Mouse (Mus musculus) macrophage (primary cell): ENCODE measurements around the gene Rnf169. TPM values are rescaled to one million over a fixed set of nuclear protein-coding genes. Genes with fewer than 3 reads are reported as not detected.
"Not testable (repeated sequence)": the region's sequence is repeated elsewhere in the genome, so short reads cannot be mapped to it uniquely, and the experiment has no call there.

ENCODE experiments used
- H3K27ac ChIP-seq: fragments of 350-480 bp; formaldehyde crosslinking; 2 replicates; pipeline ENCODE4 v1.9.0; 2021
- H3K36me3 ChIP-seq: fragments of 350-480 bp; formaldehyde crosslinking; 2 replicates; pipeline ENCODE4 v1.9.0; 2021; ENCODE audit errors: inconsistent target
- H3K4me3 ChIP-seq: fragments of 350-480 bp; formaldehyde crosslinking; 2 replicates; pipeline ENCODE4 v1.9.0; 2021; ENCODE audit errors: inconsistent target
- H3K79me2 ChIP-seq: fragments of 350-480 bp; formaldehyde crosslinking; 2 replicates; pipeline ENCODE4 v1.9.0; 2021; ENCODE audit errors: inconsistent target
- WGBS: methylation state at CpG from one replicate; pipeline ENCODE4 v1.1.7; 2026; ENCODE audit warnings: inconsistent platforms; ENCODE audit not compliant: missing documents; 5-methylcytosine and 5-hydroxymethylcytosine counted together
- polyA plus RNA-seq: library from polyadenylated mRNA; stranded (reverse); fragments of 250-400 nt; gene quantifications from 3 replicates; pipeline ENCODE4 v1.2.4, GENCODE M21; 2018; ENCODE audit warnings: inconsistent platforms

Gene Rnf169
- polyA plus RNA-seq, 1 experiment from 2014 or later = 10.4 TPM

GRCm38 (mm10) chr7:99990990-99991707, 10.9 kb upstream of the Rnf169 start:
- WGBS = 98% methylated on average over 6 of the region's 8 CpGs
- Histone ChIP-seq H3K27ac (no peak overlapping the region), H3K4me3 (no peak overlapping the region), H3K36me3 (no peaks in the 10 kb centered on the region), H3K79me2 (no peaks in the 10 kb centered on the region)

- WGBS = 86% methylated on average over 15 of the region's 15 CpGs
- Histone ChIP-seq H3K4me3 (no peak overlapping the region), H3K79me2 (no peaks in the 10 kb centered on the region), H3K36me3 (no peaks in the 10 kb centered on the region), H3K27ac (no peak overlapping the region)
Measured at GRCm38 (mm10) chr7:99989844-99990760, 9.9 kb upstream of the Rnf169 start.

DNA sequence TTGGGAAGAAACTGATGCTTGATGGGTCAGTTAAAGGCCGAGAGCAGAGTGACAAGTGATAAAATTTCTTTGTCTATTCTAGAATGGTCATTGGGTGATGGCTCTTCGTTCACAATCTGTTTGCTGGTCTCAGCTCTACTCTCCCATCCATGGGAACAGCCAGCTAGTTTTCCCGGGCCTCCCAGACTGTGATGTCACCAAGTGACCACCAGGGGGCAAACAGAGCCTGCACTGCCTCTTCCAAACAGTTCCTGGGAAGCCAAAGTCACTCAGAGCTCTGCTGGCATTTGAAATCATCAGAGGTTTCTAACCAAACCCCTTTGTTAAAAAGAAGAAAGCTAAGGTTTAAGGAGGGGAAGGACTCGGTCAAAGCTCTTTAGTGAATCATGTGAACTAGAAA, 8.5 kb upstream of the Rnf169 start:
- WGBS = 17% methylated on average over 4 of the region's 4 CpGs
- no peak overlapping the region for H3K4me3 ChIP-seq
- H3K79me2 ChIP-seq = no peaks in the 10 kb centered on the region
- no peaks in the 10 kb centered on the region for H3K36me3 ChIP-seq
- H3K27ac ChIP-seq = no peak overlapping the region

- H3K4me3 ChIP-seq = no peak overlapping the region
- WGBS = 82% methylated on average over 13 of the region's 13 CpGs
- no peaks in the 10 kb centered on the region for H3K36me3 ChIP-seq
- H3K27ac ChIP-seq = peak overlapping the region; percentile 15; the same call in 1 of the 2 replicates
- peaks cover 22% of the 10 kb centered on the region for H3K79me2 ChIP-seq
Measured at GRCm38 (mm10) chr7:99982256-99983242, 2.3 kb upstream of the Rnf169 start.

GRCm38 (mm10) chr7:99981311-99981710, 1.1 kb upstream of the Rnf169 start:
- no peak overlapping the region for H3K27ac ChIP-seq
- H3K79me2 ChIP-seq = peaks cover 35% of the 10 kb centered on the region
- H3K4me3 ChIP-seq = no peak overlapping the region
- no peaks in the 10 kb centered on the region for H3K36me3 ChIP-seq
- WGBS = 78% methylated on average over 2 of the region's 2 CpGs

DNA sequence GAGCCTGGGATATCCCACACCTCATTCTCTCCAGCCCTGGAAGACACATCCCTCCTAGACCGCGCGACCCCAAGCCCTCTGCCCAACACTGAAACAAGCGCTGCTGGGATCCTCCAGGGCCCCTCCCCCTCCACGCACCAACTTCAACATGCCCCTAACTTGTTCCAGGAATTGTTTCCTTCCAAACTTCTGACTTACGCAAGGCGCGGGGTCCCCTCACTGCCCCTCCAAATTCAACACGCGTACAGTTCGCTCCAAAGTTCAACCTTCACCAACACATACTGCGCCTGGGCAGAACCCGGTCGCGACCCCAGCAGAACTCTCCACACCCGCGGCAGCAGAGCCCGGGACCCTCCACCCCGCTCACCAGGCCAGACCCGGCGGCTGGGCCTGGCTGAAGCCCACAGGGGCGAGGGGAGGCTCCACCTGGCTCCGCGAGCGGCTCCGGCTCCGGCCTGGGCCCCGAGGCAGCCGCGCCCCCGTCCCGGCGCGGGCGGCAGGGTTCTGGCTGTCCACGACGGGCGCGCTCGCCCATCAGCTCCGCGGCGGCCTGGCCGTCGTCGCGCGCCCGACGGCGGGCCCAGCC, 609 bp downstream of the Rnf169 start:
- under 1% methylated on average over 40 of the region's 51 CpGs for WGBS
- H3K27ac ChIP-seq = peak overlapping the region; percentile 68
- no peaks in the 10 kb centered on the region for H3K36me3 ChIP-seq
- H3K4me3 ChIP-seq = peak overlapping the region; percentile 78
- peaks cover 51% of the 10 kb centered on the region for H3K79me2 ChIP-seq

- Histone ChIP-seq H3K36me3 (no peaks in the 10 kb centered on the region), H3K27ac (peak overlapping the region; percentile 68), H3K4me3 (peak overlapping the region; percentile 78), H3K79me2 (peaks cover 57% of the 10 kb centered on the region)
- WGBS = 12% methylated on average over 6 of the region's 6 CpGs
Measured at GRCm38 (mm10) chr7:99979081-99979480, 1.2 kb downstream of the Rnf169 start.

DNA sequence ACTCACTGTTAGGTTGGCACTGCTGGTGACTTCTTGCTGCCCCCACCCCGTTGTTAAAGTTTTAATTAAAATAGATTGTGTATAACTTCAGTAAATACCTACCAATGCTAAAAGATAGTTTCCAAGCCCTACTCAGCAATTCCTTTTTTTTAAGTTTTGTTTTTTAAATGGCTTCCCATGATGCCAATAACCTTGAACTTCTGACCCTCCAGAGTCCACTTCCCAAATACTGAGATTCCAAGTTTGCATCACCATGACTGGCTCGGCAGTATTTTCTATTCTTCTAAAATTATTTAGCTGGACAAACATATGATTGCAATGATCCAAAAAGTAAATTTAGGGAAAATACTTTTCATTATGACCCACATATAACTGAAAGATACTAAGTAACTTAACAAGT, 2.2 kb downstream of the Rnf169 start:
- 86% methylated on average over 2 of the region's 2 CpGs for WGBS
- Histone ChIP-seq H3K36me3 (no peaks in the 10 kb centered on the region), H3K27ac (no peak overlapping the region), H3K79me2 (peaks cover 67% of the 10 kb centered on the region), H3K4me3 (no peak overlapping the region)

DNA sequence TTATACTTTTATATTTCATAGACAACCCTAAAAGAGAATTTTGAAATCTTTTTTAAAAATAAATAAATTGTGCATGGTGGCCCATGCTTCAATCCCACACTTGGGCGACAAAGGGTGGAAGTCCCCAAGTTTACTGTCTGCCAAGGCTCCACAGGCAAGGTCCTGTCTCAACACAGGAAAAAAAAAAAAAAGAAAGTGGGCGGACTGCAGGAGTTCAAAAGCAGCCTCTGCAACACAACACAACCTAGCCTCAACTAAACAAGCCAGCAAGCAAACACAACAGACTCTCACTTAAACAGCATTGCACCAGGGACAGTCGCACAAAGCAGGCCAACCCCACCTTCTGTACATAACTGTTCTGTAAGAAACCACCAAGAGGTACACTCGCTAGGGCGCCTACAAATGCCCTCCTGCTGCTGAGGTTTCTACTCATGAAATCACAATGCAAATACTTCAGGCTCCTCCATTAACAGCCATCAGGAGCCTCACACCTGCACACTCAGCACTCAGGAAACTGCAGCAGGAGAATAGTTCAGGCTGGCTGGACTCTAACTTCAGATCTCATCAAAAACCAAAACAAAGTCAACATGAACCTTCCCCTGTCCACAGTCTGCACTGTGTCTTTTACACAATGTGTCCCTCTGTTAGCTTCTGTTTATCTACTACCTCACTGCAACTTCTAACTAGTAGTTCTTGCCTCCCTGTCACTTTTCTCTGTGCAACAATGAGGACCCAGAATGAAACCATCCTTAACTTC, 4.3 kb downstream of the Rnf169 start:
- Histone ChIP-seq H3K4me3 (no peak overlapping the region), H3K36me3 (no peaks in the 10 kb centered on the region), H3K79me2 (peaks cover 88% of the 10 kb centered on the region), H3K27ac (peak overlapping the region; percentile 19; the same call in 1 of the 2 replicates)
- 93% methylated on average over 4 of the region's 5 CpGs for WGBS

DNA sequence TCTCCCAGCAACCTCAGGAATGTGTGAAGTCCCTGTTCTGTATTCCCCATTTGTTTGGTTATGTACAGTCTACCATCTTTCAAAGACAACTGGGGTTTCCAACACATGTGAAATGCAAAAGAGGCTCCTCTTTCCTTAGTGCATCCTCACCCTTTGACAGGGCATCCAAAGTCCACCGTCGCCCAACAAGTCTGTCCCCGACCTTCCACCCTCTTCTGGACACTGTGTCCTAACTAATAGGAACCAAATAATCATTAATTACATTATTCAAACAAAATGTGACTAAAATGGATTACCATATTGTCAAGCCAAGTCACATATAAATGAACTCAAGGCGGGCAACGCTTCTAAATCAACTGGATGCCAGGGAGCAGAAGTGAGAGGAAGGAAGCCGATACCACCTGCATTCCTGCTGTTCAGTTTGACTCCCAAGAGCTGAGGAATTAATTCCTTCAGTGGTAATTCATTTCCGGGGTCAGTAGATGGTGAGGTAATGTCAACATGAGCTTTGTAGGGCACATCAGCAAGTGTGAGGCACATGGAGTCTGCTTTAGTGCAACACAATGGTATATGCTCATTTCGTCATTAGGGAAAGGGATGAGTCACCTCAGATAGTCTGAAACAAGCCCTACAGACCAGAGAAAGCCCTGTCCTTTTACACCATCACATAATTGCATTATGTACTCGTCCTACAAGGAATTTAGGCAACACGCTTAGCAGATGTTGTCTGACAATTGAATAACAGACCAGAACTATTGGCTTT, 5.9 kb downstream of the Rnf169 start:
- Histone ChIP-seq H3K79me2 (peaks cover 100% of the 10 kb centered on the region), H3K27ac (no peak overlapping the region), H3K36me3 (no peaks in the 10 kb centered on the region), H3K4me3 (no peak overlapping the region)
- WGBS = 78% methylated on average over 10 of the region's 10 CpGs

- WGBS = 92% methylated on average over 2 of the region's 3 CpGs
- H3K79me2 ChIP-seq = peaks cover 100% of the 10 kb centered on the region
- H3K27ac ChIP-seq = not testable (repeated sequence)
Measured at GRCm38 (mm10) chr7:99972912-99973311, 7.3 kb downstream of the Rnf169 start.

DNA sequence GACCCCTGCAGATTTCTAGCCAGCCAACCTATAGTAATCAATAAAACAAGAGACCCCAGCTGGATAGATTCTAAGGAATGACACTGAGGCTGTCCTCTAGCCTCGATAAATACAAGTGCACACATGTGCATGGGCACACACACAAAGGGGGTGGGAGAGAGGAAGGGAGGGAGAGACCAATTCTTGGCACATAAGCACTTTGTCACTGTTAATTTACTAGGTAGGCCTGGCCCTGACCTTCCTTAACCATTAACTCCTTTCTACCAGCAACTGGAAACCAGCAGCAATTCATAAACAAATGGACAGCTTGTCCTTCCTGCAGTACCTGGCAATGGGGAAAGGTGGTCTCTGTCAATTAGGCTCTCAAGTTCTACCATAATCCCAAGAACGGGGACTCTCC, 8.3 kb downstream of the Rnf169 start:
- 67% methylated on average over 2 of the region's 2 CpGs for WGBS
- peaks cover 100% of the 10 kb centered on the region for H3K79me2 ChIP-seq
- H3K4me3 ChIP-seq = no peak overlapping the region
- H3K36me3 ChIP-seq = no peaks in the 10 kb centered on the region
- no peak overlapping the region for H3K27ac ChIP-seq

More at GRCm38 (mm10) chr7:99972912-99973311, 7.3 kb downstream of the Rnf169 start:
- not testable (repeated sequence) for H3K36me3 ChIP-seq, H3K4me3 ChIP-seq

DNA sequence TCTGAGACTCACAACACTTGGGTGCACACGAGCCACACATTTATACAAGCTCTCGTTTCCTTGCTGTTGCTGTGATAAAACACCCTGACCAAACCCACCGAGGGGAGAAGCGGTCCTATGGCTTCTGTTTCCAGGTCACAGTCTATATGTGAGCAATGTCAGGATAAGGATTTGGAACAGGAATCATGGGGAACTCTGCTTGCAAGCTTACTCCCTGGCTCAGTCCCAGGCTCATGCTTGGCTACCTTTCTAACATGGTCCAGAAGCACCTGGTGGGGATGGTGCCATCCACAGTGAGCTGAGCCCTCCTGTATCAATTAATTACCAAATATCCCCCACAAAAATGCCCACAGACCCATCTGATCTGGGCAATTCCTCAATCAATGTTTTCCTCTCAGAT, 11.1 kb downstream of the Rnf169 start:
- no peaks in the 10 kb centered on the region for H3K36me3 ChIP-seq
- 94% methylated on average over 4 of the region's 4 CpGs for WGBS

More for the DNA sequence above, 11.1 kb downstream of the Rnf169 start:
- peaks cover 100% of the 10 kb centered on the region for H3K79me2 ChIP-seq
- no peak overlapping the region for H3K27ac ChIP-seq
- H3K4me3 ChIP-seq = no peak overlapping the region
